Mouse (Mus musculus) kidney, postnatal 14 days (tissue): Measurements from ENCODE around the gene Mrgpre.

Source experiments
- DNase-seq: peaks from one replicate; pipeline ENCODE4 v3.0.0; 2022; ENCODE audit warnings: mixed read lengths

Mrgpre gene

DNA sequence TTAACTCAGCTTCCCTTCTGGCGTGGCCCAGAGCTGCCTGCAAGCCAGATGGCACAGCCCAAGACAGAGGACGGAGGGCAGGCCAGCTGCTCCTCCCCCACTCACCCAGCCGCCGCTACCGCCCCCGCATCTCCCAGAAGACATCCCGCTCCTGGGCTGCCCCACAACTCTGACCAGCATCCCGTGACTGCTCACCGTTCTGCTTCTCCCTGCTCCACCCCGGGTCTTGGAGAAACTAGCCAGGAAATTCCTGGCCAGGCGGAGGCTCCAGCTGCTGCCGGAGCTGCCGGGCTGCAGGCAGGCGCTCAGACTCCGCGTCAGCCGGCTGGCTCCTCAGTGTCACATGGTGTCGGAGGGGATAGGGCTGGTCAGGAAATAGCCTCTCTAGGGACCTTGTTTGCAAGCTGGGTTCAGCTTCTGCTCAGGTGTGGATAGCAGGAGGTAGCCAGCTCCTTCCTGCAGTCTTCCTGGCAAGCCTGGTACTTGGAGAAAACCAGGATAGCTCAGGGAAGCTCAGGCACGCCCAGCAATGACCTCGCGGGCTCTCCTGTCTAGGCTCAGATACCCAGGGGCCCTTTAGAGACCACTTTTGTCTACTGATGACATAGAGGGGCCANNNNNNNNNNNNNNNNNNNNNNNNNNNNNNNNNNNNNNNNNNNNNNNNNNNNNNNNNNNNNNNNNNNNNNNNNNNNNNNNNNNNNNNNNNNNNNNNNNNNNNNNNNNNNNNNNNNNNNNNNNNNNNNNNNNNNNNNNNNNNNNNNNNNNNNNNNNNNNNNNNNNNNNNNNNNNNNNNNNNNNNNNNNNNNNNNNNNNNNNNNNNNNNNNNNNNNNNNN is at the start of gene Mrgpre:
Mrgpre (minus strand) TSS at position 505 of the 834 bp plus-strand sequence.
- peak; percentile 90 for DNase-seq

DNA sequence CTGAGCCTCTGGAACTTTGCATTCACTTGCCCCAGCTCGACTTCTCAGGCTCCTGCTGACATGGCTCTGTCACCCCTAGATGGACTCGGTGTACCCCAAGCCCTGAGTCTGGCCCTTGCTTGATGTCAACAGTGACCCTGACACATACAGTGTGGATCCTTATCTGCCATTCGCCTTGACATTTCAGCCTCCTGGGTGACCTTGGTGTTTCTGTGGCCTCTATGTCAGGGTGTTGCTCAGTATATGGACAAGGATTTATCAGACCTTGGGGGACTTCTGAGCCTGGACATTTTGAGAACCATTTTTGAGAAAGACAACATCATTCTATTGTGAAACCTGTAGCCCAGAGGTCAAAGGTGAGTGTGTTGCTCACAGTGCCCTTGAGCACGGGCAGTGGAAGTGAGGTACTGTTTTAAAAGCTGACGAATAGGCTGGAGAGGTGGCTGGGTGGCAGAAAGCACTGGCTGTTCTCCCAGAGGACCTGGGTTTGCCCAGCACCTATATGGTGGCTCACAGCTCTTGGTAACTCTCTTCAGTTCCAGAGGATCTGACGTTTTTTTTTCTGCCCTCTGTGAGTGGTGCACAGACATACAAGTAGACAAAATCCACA is 49.4 kb upstream of the Mrgpre start:
- DNase-seq = no peak

DNA sequence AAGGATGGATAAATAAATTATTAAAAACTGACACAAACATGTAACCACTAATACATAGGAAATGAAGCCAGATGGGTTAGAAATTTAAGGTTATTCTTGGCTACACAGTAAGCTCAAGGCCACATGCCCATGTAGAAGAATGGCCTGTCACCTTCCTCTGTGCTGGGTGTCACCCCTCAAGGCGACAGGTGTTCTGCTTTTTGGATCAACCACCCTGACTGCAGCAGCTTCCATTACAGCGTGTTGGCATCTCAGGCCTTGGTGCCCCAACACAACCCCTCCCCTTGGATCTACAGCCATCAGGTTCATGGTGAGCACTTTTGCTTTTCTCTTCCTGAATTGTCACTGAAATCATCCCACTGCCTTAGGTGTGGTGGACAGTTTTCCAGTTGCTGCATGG is 48.3 kb upstream of the Mrgpre start:
- no peak for DNase-seq

DNA sequence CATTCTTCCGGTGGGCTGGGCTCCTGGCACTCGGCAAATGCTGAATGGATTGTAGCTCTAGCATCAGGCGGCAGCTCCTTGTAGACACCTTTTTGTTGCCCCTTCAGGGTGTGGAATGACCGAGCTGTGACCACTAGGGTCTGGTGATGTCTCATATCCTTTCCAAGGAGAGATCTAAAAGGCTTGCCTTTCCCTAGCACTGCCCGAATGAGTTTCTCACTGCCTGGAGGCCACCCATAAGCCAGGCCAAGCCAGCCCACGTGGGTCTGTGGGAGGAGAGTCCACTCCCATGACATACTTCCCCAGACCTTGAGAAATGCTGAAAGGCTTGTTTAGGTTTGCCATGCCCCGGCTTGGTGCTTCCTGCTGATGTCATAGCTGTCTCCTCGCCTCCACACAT is 47.9 kb upstream of the Mrgpre start:
- no peak for DNase-seq

DNA sequence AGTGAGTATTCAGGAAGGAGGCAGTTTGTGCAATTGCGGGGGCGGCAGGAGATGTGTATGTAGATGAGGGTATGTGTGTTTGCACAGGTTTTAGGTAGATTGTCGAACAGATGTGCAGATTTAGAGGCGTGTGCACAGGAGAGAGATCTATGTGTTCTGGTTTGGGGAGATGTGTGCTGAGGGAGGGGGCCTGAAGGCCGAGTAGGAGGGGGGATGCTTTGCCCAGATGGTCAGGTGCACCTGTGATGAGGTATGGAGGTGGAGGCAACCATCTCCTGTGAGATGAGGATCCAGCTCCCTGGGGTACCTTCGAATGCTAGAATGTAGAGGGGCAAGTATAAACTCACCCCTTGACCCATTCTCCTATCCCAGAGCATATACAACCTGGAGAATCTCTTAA is 46.1 kb upstream of the Mrgpre start:
- DNase-seq = no peak

DNA sequence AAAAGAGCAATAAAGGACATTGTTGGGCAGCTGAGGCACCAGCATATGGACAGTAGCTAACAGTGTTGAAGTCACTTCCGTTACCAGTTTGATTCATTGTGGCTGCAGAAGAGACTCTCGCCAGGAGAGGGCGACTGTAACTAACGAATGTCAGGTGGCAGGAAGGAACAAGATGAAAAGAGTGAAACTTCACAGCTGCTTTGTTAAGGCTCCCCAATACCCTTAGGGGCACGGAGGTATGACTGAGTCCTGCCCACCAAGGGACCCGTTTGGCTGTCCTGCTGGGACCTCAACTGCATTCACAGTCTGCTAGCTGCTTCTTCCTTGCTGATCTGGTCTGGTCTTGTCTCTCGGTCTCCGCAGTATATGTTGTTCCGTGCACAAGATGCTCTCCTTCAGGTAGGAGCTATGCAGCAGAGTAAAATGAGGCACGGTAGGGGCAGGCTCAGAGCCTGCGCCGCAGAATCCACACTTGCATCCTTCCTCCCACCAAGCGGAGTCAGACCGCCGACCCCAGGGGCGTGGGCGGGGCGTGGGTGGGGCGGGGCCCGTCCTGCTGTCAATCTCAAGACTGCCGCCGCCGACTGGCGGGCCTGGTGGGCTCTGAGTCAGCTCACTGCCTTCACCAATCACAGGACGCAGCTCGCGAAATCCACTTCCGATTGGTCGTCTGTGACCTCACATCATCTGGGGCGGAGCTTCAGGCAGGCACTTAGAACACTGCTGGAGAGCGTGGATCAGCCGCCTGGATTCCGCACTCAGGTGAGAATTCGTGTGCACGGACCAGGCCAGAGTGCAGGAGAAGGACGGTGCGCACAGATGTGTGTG is 45.4 kb upstream of the Mrgpre start:
- peak; percentile 96 for DNase-seq

DNA sequence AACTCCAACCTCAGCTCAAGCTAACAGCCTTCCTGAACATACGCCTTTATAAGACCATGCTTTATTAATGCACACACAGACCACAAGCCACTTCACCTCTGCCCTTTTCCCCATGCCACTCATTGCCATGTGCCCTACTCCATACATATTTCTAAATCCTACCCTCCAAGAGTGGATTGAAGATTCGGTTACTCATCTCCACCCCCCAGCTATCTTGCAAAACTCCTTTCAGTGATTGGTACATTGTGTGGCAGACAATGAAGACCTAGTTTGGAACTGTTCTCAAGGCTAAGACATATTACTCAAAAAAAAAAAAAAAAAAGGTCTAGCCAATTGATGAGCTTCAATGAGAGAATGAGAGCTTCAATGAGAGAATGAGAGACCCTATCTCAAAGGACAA is 42.7 kb upstream of the Mrgpre start:
- DNase-seq = no peak

DNA sequence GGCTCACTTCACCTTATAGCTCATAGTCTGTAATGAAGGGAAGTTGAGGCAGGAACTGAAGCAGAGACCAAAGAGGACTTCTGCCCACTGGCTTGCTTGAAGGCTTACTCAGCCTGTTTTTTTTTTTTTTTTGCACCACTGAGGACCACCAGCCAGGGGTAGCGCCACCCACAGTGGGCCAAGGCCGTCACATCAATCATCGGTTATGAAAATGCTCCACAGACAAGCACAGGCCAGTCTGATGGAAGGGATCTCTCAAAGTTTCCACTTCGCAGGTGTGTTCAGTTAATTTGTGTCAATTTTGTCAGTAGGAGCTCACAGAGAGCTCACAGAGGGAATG is 38.9 kb upstream of the Mrgpre start:
- DNase-seq = no peak

DNA sequence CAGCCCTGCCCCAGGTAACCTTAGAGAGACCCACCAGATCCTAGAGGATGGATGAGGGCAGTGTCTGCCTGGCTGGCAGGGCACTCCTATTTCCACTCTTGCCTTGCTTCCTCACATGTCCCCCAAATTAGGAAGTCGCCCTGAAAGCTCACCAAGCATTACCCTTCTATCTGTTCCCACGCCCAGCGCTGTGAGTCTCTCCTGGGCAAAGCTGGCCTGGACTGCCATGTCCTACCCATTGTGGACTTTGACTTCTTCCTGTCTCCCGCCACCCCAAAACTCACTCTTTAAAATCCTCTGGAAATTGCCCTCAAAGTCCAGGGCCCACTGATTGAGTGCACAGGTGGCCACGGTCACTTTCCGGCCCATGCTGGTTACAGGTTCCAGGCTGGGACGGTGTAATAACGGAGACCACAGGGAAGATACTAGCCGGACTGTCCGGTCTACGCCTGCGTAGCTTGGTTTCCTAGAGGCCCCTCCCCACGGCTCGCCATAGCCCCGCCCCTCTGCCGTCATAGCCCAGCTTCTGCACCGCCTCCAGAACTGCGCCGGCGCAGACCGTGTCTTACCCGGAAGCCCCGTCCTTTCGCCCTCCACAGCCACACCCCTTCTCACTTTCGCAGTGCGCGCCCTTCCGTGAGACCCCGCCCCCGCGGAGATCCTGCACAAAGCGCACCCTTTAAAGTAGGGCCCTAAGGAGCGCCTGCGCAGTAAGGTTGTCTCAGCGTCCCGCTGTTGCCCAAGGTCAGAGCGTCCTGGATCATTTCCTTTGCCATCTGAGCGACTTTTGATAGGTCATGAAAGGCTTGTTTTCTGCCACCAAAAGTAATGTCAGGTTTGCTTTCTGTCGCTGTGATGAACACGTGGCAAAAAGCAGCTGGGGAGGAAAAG is 38.3 kb upstream of the Mrgpre start, which contains the start of the genes Nadsyn1 and Dhcr7:
Nadsyn1 (minus strand) TSS at position 475 of the 891 bp plus-strand sequence.
Dhcr7 (plus strand) TSS at position 771 of the 891 bp plus-strand sequence.
- peak; percentile 100 for DNase-seq

DNA sequence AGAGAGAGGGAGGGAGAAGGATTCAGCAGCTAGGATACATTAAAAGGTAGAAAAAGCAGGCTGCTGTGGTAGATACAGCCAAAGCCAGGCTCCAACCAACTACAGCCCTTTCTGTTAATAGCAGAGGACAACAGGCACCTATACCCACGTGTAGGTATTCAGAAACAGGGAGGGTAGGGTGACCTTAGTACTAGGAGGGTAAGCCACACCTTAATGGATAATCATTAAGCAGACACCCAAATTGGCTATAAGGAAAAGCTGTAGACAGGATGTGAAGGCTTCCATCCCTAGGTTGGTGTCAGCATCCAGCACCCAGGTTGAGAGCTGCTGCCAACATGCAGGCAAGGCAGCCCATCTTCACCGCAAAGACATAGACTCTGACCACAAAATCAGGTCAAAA is 36.9 kb upstream of the Mrgpre start:
- peak; percentile 11 for DNase-seq

DNA sequence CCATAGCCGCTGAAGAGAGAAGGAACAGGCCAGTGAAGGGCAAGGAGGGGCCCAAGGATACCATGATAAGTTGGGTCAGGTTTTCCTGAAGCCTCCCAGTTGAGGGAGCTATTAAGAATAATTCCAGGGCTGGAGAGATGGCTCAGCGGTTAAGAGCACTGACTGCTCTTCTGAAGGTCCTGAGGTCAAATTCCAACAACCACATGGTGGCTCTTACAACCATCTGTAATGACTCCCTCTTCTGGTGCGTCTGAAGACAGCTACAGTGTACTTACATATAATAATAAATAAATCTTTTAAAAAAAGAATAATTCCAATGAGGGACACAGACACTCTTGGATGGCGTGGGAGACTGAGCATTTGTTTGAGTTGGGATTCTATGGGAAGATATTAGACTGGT is 34.9 kb upstream of the Mrgpre start:
- DNase-seq = no peak

DNA sequence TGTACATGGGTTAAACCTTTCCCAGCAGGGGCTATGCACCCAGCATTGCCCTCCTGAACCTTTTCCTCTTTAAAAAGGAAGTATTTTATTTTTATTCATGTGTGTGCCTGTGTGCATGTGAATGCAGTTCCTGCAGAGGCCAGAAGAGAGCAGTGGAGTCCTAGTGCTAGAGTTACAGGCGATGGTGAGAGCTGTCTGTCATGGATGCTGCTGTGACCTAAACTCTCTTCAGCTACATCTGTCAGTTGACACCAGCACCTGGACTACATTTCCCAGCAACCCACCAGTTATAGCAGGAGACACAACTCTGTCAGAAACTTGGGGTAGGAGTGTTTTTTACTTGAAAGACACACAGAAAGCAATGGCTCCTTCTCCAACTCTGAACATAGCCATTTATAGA is 24.6 kb upstream of the Mrgpre start:
- DNase-seq = peak; percentile 30

DNA sequence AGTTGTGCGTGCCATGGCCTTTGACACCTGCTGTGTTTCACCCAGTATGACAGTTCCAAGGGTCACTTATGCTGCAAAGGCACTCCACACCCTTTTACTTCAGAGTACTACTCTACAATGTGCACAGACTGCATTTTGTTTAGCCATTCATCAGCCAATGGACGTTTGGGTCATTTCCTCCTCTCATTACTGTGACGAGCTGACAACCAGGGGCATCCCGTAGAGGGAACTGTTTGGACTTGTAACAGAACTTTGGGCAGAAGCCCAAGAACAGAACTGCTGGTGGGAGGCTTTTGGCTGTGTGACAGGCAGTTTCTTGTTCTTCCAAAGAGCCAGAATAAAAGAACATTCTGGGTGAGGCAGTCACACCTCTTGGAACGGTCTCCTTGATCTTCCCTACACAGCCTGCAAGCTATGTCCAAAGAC is 20.9 kb upstream of the Mrgpre start:
- peak; percentile 65 for DNase-seq

DNA sequence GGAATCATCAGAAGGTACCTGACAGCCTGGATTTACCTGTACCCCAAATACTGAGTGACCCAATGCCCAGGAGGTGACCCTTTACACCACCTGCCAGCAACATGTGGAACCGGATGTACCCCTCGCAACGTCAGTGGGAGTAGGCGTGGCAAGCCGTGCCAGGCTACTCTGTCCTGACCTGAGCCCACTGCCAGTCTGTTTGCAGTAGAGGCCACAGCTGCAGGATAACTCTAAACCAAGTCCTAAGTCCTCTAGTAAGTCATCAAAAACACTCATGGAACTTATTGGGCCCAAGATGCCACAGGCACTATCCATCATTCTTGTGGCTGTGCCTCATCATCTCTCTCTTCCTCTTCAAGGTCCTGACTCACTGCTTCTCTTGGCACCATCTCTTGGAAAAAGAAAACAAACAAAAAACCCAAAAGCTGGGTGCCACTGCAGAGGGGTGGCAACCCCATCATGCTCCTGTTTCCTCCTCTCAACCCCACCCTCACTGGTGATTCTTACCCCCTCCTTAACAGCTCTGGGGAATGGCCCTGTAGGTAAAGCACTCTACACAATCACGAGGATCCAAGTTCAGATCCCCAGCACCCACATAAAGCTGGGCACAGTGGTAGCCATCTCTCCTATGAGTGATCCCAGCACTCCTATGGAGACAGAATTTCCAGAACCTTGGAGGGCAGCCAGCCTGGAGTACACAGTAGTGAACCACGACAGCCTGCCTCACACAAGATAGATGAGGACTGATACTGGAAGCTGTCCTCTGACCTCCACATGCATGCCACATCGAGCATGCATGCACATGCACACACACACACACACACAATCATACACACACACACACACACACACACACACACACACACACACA is 17.1 kb upstream of the Mrgpre start:
- no peak for DNase-seq

DNA sequence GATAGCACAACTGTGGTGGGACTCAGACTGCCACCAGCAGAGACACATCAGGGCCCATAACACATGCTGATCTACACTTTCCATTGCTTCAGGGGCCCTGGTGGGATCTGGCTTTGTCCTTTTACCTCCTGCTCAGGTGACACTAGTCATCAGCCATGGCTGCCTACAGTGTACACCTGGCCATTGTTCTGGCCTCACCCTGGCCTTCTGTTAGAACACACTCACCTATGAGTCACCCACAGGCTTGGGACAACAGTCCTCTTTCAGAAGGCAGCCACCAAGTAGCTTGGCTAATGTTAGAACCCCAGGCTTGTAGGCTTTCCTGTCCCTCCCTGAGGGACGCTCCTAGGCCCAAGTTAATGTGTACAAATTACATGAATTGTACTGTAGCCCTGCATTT is 16.5 kb upstream of the Mrgpre start:
- no peak for DNase-seq

DNA sequence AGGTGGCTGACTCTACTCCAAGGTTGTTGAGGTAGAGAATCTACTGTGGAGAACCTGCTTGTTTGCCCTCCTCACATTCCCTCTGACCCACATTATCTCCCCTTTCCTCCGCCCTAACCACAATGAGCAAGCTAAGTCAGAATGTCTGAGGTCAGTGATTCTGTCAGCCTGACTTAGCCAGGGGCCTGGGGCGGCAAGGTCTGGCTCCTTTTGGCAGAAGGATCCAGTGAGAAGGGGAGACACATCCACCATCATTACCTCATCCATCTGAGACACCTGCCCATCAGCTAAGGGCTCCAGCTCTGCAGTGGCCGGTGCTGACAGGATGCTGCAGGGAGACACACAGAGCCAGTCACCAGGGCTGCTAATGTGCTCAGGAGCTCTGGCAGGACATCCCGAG is 14.5 kb upstream of the Mrgpre start:
- no peak for DNase-seq

DNA sequence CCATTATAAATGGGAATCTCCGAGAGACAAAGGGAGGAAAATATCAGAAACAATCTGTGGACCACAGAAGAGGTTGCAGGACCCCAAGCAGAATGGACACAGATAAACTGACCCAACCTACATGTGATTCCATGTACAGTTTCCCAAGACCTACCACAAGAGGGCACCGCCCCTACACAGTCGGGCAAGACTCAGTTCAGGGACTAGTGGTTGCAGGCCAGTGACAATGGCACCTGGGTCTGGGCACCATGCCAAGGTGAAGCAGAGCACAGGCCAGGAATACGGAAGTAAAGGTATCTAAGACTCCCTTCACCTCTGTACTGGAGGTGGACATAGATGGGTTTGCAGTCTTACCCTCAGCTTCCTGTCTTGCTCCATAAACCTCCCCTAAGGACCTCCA is 8.8 kb upstream of the Mrgpre start:
- peak; percentile 79 for DNase-seq

DNA sequence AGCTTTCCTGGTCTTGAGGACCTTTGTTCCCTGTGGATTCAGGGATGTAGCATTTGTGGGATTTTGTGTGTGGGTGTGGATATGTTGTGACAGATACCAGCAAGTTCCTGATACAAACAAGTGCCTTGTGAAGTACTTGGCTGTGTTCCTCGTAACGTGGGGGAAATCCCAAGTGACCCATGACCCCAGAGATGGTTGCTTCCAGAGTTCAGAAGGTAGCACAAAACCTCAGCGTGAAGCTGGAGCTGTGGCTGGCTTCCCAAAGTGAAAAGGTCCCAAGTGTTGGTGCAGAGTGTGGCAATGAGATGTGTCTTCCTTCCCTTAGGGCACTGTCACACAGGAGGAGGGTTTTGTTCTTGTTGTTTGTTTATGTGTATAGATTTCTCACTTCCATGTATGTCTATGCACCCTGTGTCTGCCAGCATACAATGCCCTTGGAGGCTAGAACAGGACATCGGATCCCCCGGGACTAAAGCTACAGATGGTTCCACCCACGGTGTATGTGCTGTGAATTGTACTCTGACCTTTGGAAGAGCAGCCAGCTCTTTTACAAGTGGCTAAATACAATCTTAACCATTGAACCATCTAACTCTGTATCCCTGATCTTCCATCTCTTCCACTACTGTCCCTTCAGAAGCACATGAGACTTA is 8.2 kb upstream of the Mrgpre start:
- peak; percentile 28 for DNase-seq

DNA sequence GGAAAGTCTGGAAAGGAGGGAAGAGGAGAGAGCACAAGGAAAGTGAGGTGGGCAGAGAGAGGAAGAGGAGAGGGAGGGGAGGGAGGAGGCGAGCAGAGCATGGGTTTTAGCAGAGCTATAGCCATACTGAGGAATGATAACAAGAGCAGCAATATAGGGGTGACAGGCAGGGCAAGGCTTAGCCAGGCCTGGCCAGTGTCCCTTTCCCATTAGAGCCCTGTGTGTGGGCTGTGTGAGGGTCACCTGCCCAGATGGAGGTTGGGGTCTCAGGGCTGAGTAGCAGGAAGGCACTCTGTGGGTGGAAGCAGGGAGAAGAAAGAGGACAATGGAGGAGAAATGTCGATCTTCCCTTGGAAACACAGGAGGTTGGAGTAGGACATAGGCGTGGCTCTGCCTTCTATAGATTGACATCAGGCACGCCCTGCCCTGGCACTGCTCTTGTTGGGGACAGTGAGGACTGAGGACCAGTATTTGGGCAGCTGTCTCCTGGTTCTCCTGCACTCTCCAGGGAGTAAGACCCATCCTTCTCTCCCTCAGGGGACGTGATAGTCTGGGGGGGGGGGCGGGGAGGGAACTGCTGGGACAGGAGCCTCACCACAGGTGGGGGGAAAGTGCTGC is 813 bp downstream of the Mrgpre start:
- DNase-seq = no peak

DNA sequence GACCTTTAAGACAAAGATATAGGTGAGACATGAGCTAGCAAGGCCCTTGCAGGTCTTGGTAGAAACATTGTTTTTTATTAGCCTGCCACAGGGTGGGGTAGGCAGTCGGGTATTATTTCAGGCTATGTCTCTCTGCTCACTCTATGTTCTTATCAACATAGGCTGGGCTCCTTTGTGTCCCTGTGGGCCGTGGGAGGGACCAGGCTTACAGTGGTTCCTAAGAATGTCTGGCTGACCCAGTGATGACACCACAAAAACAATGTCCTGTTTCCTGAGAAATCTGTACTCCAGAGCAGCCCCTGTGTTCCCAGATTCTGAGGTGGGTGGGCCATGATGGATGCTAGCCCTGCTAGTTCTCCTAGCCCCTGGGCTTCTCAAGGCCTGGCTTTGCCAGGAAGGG is 6.9 kb downstream of the Mrgpre start:
- peak; percentile 52 for DNase-seq
